ENCODE assay signal across 10 mouse cellular contexts in genomic region chr6:147310035-147310434, GRCm38 (mm10). TPM values are rescaled to one million over a fixed set of nuclear protein-coding genes. Genes with fewer than 3 reads are reported as not detected.
DNase-seq lines count a peak whose midpoint lies in the region; ATAC-seq lines count a peak whose summit lies in the region.
"Had no signal": no experiment of that assay in that cellular context is flagged by ENCODE, and none has a peak within 500 bp of the region (broad histone marks: within the 10 kb centered on the region; RNA-seq: fewer than 3 reads in every experiment).

No protein-coding gene starts in this region.

- 0 out of 2 replicates have a peak, but pooled peaks have one; percentile 45 for ATAC-seq in cerebellum, adult (ENCODE audit: insufficient number of reproducible peaks, low FRiP score, low TSS enrichment)
- peak; percentile 59 for ATAC-seq in megakaryocyte, adult 5-6 weeks (ENCODE audit: poor library complexity, severe bottlenecking)
- ATAC-seq: Patski had no signal

- intact Hi-C loops in left cerebral cortex, postnatal 14 days (cut with DNase I): no loop called here
- intact Hi-C loops in left cerebral cortex, postnatal 10 days (cut with DNase I): no loop called here

- DNase-seq in cerebellum, postnatal 36 days: no peak
- DNase-seq in left cerebral cortex, postnatal 14 days (ENCODE audit: low spot score in 2 of 2): peak; percentile 8 to 22
- DNase-seq in left cerebral cortex, postnatal 10 days (ENCODE audit: extremely low spot score in 1 of 2, low spot score in 2 of 2): no peak
- DNase-seq in cerebellum, postnatal 14 days: peak; percentile 73 to 75
- DNase-seq in urinary bladder, adult 2 months (ENCODE audit: low spot score): no peak
- DNase-seq: lung, adult 2 months; thymus, adult 2 months had no signal

RNA-seq across cellular contexts. Expression of gene Pthlh, which starts 46.1 kb away (rescaled TPM):
- 1 to 10 TPM; 3.7 to 3.8 TPM for total RNA-seq in left cerebral cortex, postnatal 14 days (2021)
- 1 to 10 TPM; 2.0 to 2.8 TPM for total RNA-seq in left cerebral cortex, postnatal 10 days (2021)
- not detected in 2 replicates for total RNA-seq in megakaryocyte, adult 5-6 weeks (2015)
- not detected in 2 replicates for total RNA-seq in megakaryocyte, adult 5-6 weeks (2017)
- 94.4 and 138 TPM in 2 replicates for polyA plus RNA-seq in urinary bladder, adult 2 months (2012; rRNA removed)

Comparison
In these comparisons a context has a peak if more than half of its experiments do, and no peak if none do; other contexts are left out.
1. DNase-seq: peak in left cerebral cortex, postnatal 14 days (2 of 2) and cerebellum, postnatal 14 days (2 of 2); none in cerebellum, postnatal 36 days (0 of 2), left cerebral cortex, postnatal 10 days (0 of 2) and urinary bladder, adult 2 months (single experiment).